Mouse (Mus musculus): ENCODE results near the gene Socs2.

- no peak for TF ChIP-seq MYOD1 (IDR thresholded peaks at IDR 0.05; ENCODE audit: control insufficient read depth in 1 of 3, insufficient read length in 2 of 3, low read depth in 2 of 3)
- no peak for TF ChIP-seq POLR2A (IDR thresholded peaks at IDR 0.05; ENCODE audit: insufficient read length, low read depth)
- TF ChIP-seq E2F4 (IDR thresholded peaks at IDR 0.05; ENCODE audit: insufficient read depth): no peak
- TF ChIP-seq TCF12 (IDR thresholded peaks at IDR 0.05; ENCODE audit: insufficient read depth, poor library complexity, severe bottlenecking): no peak
- TF ChIP-seq CEBPB (IDR thresholded peaks at IDR 0.05; ENCODE audit: insufficient read depth, poor library complexity, severe bottlenecking): no peak
- TF ChIP-seq MAX (IDR thresholded peaks at IDR 0.05; ENCODE audit: low read depth): no peak
- TF ChIP-seq POLR2AphosphoS2 (IDR thresholded peaks at IDR 0.05; ENCODE audit: insufficient read length, low read depth): no peak
- no peak for TF ChIP-seq USF1 (IDR thresholded peaks at IDR 0.05; ENCODE audit: low read depth)
Observed at GRCm38 (mm10) chr10:95348457-95348856, 68.5 kb downstream of the Socs2 start.

Measured in myocyte (in vitro differentiated cells).